Mouse (Mus musculus): ENCODE data around the gene Mthfs. TPM values are rescaled to one million over a fixed set of nuclear protein-coding genes. Genes with fewer than 3 reads are reported as not detected.

Gene Mthfs
- polyA plus RNA-seq, 1 experiment from 2014 or later = 32.8 TPM

DNA sequence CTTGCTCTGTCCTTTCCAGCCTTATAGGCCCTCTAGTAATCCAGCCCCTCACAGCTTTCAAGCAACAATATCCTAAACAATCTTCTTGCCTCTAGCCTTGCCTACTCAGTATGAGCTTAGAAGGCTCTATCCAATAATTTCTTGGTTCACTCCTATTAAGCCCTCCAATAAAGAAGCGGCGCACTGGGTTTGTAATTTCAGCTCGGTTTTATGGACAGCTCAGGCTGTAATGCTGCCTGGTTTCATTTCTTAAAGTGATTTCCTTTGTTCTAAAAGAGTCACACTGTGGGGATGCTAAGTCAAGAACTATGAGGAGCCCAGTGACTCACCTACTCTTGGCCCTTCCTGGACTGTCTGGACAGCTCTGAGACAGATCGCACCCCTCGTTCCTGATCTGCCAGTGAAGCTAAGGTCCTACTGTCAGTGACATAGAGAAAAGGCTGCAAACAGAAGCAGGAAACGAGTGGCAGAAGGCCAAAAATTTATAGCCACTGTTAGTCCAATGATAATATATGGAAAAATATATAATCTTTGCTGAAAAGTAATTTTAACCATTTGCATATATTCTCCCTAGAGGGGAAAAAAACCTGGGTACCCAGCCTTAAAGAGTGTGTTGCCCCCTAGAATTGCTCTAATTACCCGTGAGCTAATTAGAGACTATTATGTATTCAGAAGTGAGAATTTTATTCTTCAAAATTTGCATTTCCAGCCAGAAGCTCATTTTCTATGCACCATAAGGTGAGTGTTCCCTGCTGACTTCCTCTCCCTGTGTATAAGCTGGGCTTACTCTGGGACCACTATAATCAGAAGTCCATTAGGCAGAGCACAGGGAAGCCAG, 98.1 kb downstream of the Mthfs start:
- H3K4me3 ChIP-seq (ENCODE audit: low read length) = no peak overlapping the region
- ATAC-seq (ENCODE audit: low read depth) = no peak
- H3K4me2 ChIP-seq (ENCODE audit: low read depth, low read length) = no peak overlapping the region
- H3K36me3 ChIP-seq (ENCODE audit: control insufficient read depth, insufficient read depth, low read length) = no peaks in the 10 kb centered on the region
- WGBS = 72% methylated on average over 7 of the region's 7 CpGs
- no peak overlapping the region for H3K27ac ChIP-seq (ENCODE audit: low read length)
- no peaks in the 10 kb centered on the region for H3K9me3 ChIP-seq (ENCODE audit: control insufficient read depth, low read length)
- no peak overlapping the region for H3K9ac ChIP-seq (ENCODE audit: low read length)
- H3K4me1 ChIP-seq (replicated peaks; ENCODE audit: control insufficient read depth, insufficient read depth, low read length) = no peaks in the 10 kb centered on the region
- no peaks in the 10 kb centered on the region for H3K27me3 ChIP-seq (ENCODE audit: control insufficient read depth, insufficient read depth, low read depth, low read length)

DNA sequence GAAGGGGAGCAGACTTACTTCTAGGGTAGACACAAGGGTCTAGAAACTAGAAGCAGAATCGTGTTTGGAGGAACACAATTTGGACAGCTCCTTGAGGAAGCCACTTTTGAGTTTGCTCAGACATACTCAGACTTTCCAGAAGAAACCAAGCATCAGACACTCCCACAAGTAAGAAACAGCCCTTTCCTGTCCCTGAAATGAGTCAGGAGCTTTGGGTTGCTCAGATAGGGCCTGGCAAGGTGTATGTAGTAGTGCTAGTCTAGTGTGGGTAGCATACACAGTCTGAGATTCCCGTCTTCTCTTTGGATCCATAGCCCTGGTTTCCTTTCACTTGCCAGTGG, 98.7 kb downstream of the Mthfs start:
- Histone ChIP-seq H3K27me3 (ENCODE audit: control insufficient read depth, insufficient read depth, low read depth, low read length) (no peaks in the 10 kb centered on the region), H3K4me3 (ENCODE audit: low read length) (no peak overlapping the region), H3K27ac (ENCODE audit: low read length) (no peak overlapping the region), H3K4me1 (replicated peaks; ENCODE audit: control insufficient read depth, insufficient read depth, low read length) (no peaks in the 10 kb centered on the region), H3K4me2 (ENCODE audit: low read depth, low read length) (no peak overlapping the region), H3K9me3 (ENCODE audit: control insufficient read depth, low read length) (no peaks in the 10 kb centered on the region), H3K9ac (ENCODE audit: low read length) (no peak overlapping the region), H3K36me3 (ENCODE audit: control insufficient read depth, insufficient read depth, low read length) (no peaks in the 10 kb centered on the region)
- no peak for ATAC-seq (ENCODE audit: low read depth)
- WGBS = 60% methylated on average over 2 of the region's 2 CpGs

GRCm38 (mm10) chr9:89311649-89312048, 101.2 kb downstream of the Mthfs start:
- H3K4me3 ChIP-seq (ENCODE audit: low read length) = no peak overlapping the region
- ATAC-seq (ENCODE audit: low read depth) = no peak
- WGBS = 61% methylated on average over 2 of the region's 2 CpGs
- no peak overlapping the region for H3K27ac ChIP-seq (ENCODE audit: low read length)
- H3K4me2 ChIP-seq (ENCODE audit: low read depth, low read length) = no peak overlapping the region
- H3K4me1 ChIP-seq (replicated peaks; ENCODE audit: control insufficient read depth, insufficient read depth, low read length) = no peaks in the 10 kb centered on the region
- no peaks in the 10 kb centered on the region for H3K9me3 ChIP-seq (ENCODE audit: control insufficient read depth, low read length)
- no peaks in the 10 kb centered on the region for H3K36me3 ChIP-seq (ENCODE audit: control insufficient read depth, insufficient read depth, low read length)
- H3K9ac ChIP-seq (ENCODE audit: low read length) = no peak overlapping the region
- H3K27me3 ChIP-seq (ENCODE audit: control insufficient read depth, insufficient read depth, low read depth, low read length) = no peaks in the 10 kb centered on the region

DNA sequence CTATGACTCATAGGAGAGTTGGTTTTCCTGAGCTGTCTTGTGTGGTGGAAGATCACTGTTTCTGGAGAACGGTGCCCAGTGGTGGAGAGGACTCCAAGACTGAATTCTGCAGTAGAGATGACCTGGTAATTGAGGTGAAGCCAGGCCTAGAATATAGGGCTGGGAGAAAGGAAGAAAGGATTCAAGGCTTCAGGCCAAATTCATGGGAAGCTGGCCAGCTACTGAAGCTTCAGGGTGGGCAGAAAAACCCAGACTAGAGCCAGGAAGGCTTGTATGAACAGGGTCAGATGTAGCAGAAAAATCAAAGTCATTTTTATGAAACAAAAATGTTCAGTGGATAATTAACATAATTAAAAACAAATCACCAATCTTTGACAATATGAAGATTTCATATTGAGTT, 163.3 kb downstream of the Mthfs start:
- Histone ChIP-seq H3K4me1 (replicated peaks; ENCODE audit: control insufficient read depth, insufficient read depth, low read length) (no peaks in the 10 kb centered on the region), H3K36me3 (ENCODE audit: control insufficient read depth, insufficient read depth, low read length) (no peaks in the 10 kb centered on the region), H3K27me3 (ENCODE audit: control insufficient read depth, insufficient read depth, low read depth, low read length) (no peaks in the 10 kb centered on the region), H3K4me2 (ENCODE audit: low read depth, low read length) (no peak overlapping the region), H3K4me3 (ENCODE audit: low read length) (no peak overlapping the region), H3K27ac (ENCODE audit: low read length) (no peak overlapping the region), H3K9ac (ENCODE audit: low read length) (no peak overlapping the region), H3K9me3 (ENCODE audit: control insufficient read depth, low read length) (no peaks in the 10 kb centered on the region)
- no peak for ATAC-seq (ENCODE audit: low read depth)
- WGBS = 54% methylated on average over 1 of the region's 1 CpGs

- H3K36me3 ChIP-seq (ENCODE audit: control insufficient read depth, insufficient read depth, low read length) = no peaks in the 10 kb centered on the region
- no peak overlapping the region for H3K4me2 ChIP-seq (ENCODE audit: low read depth, low read length)
- H3K4me1 ChIP-seq (replicated peaks; ENCODE audit: control insufficient read depth, insufficient read depth, low read length) = no peaks in the 10 kb centered on the region
- H3K9me3 ChIP-seq (ENCODE audit: control insufficient read depth, low read length) = no peaks in the 10 kb centered on the region
- no peak for ATAC-seq (ENCODE audit: low read depth)
- no peak overlapping the region for H3K4me3 ChIP-seq (ENCODE audit: low read length)
- 79% methylated on average over 4 of the region's 4 CpGs for WGBS
- H3K27ac ChIP-seq (ENCODE audit: low read length) = no peak overlapping the region
- H3K9ac ChIP-seq (ENCODE audit: low read length) = no peak overlapping the region
- no peaks in the 10 kb centered on the region for H3K27me3 ChIP-seq (ENCODE audit: control insufficient read depth, insufficient read depth, low read depth, low read length)
Measured at GRCm38 (mm10) chr9:89374650-89375049, 164.2 kb downstream of the Mthfs start.

- Histone ChIP-seq H3K27me3 (ENCODE audit: control insufficient read depth, insufficient read depth, low read depth, low read length) (no peaks in the 10 kb centered on the region), H3K27ac (ENCODE audit: low read length) (no peak overlapping the region), H3K4me2 (ENCODE audit: low read depth, low read length) (no peak overlapping the region), H3K4me3 (ENCODE audit: low read length) (no peak overlapping the region), H3K9me3 (ENCODE audit: control insufficient read depth, low read length) (no peaks in the 10 kb centered on the region), H3K4me1 (replicated peaks; ENCODE audit: control insufficient read depth, insufficient read depth, low read length) (no peaks in the 10 kb centered on the region), H3K36me3 (ENCODE audit: control insufficient read depth, insufficient read depth, low read length) (no peaks in the 10 kb centered on the region), H3K9ac (ENCODE audit: low read length) (no peak overlapping the region)
- ATAC-seq (ENCODE audit: low read depth) = no peak
- 76% methylated on average over 1 of the region's 1 CpGs for WGBS
Measured at GRCm38 (mm10) chr9:89403031-89403430, 192.6 kb downstream of the Mthfs start.

Other genes with a start within 250 kb of the Mthfs start
- not detected in 2 replicates for gene Trim43b, start 117.8 kb upstream of the Mthfs start, polyA plus RNA-seq (2015; fragmentation: Nextera tagmentation; extraction: Ambion mirVana)
- gene Bcl2a1b, start 11.5 kb upstream of the Mthfs start, polyA plus RNA-seq (2015; fragmentation: Nextera tagmentation; extraction: Ambion mirVana) = 11.2 and 12.7 TPM in 2 replicates
- 1.2 and 3.1 TPM in 2 replicates for gene Gm29094, start 11.3 kb upstream of the Mthfs start, polyA plus RNA-seq (2015; fragmentation: Nextera tagmentation; extraction: Ambion mirVana)